Mouse (Mus musculus): ENCODE data around the gene Il12rb1. TPM values are rescaled to one million over a fixed set of nuclear protein-coding genes. Genes with fewer than 3 reads are reported as not detected.

Gene Il12rb1
- polyA plus RNA-seq, 1 experiment from 2014 or later = 0.15 TPM

GRCm38 (mm10) chr8:70868559-70869198 is 60.4 kb downstream of the Il12rb1 start:
- no peak for ATAC-seq (replicated peaks; ENCODE audit: insufficient number of reproducible peaks, insufficient read depth, low FRiP score, low read depth)
- no peaks in the 10 kb centered on the region for H3K9me3 ChIP-seq (replicated peaks)
- H3K4me1 ChIP-seq (replicated peaks) = peaks cover 48% of the 10 kb centered on the region
- H3K27ac ChIP-seq = no peak overlapping the region
- peak overlapping the region; percentile 44 for H3K4me2 ChIP-seq
- WGBS = 30% methylated on average over 40 of the region's 40 CpGs
- 0 out of 2 replicates have a peak, but pooled peaks cover 14% of the 10 kb centered on the region for H3K27me3 ChIP-seq
- no peaks in the 10 kb centered on the region for H3K36me3 ChIP-seq
- peak overlapping the region; percentile 14; the same call in 1 of the 2 replicates for H3K4me3 ChIP-seq
- peak overlapping the region; percentile 22; the same call in 1 of the 2 replicates for H3K9ac ChIP-seq

- H3K9ac ChIP-seq = peak overlapping the region; percentile 22; the same call in 1 of the 2 replicates
- ATAC-seq (replicated peaks; ENCODE audit: insufficient number of reproducible peaks, insufficient read depth, low FRiP score, low read depth) = no peak
- 34% methylated on average over 5 of the region's 5 CpGs for WGBS
- H3K4me2 ChIP-seq = peak overlapping the region; percentile 44
- H3K27me3 ChIP-seq = 0 out of 2 replicates have a peak, but pooled peaks cover 9% of the 10 kb centered on the region
- H3K36me3 ChIP-seq = no peaks in the 10 kb centered on the region
- H3K27ac ChIP-seq = no peak overlapping the region
- no peaks in the 10 kb centered on the region for H3K9me3 ChIP-seq (replicated peaks)
- H3K4me3 ChIP-seq = 0 out of 2 replicates have a peak overlapping the region, but pooled peaks have one; percentile 14
- peaks cover 45% of the 10 kb centered on the region for H3K4me1 ChIP-seq (replicated peaks)
These were observed 60.9 kb downstream of the Il12rb1 start for GRCm38 (mm10) chr8:70869199-70869571.

DNA sequence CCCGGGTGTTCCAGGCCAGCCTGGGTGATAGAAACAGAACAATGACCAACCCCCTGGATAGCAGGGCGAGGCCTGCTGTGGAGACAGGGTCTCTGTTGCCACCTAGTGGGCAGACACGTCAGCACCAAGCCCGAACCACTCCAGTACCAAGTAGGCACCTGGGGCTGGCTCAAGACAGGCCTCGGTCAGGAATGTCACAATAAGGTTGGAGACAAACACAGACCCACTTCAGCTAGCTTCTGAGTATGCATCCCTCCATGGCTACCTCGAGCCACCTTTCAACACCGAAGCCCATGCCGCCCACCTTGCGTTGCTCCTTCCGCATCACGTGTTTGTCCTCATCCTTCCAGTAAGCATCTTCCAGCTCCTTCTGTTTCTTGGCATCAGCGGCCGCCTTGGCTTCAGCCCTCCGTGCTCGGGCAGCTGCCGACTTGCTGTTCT is 61.4 kb downstream of the Il12rb1 start:
- WGBS = 51% methylated on average over 16 of the region's 16 CpGs
- H3K27ac ChIP-seq = no peak overlapping the region
- no peaks in the 10 kb centered on the region for H3K9me3 ChIP-seq (replicated peaks)
- H3K36me3 ChIP-seq = no peaks in the 10 kb centered on the region
- H3K4me1 ChIP-seq (replicated peaks) = peaks cover 41% of the 10 kb centered on the region
- 0 out of 2 replicates have a peak, but pooled peaks cover 5% of the 10 kb centered on the region for H3K27me3 ChIP-seq
- H3K4me3 ChIP-seq = no peak overlapping the region
- H3K4me2 ChIP-seq = no peak overlapping the region
- no peak overlapping the region for H3K9ac ChIP-seq
- ATAC-seq (replicated peaks; ENCODE audit: insufficient number of reproducible peaks, insufficient read depth, low FRiP score, low read depth) = no peak

Small RNA genes lying within 50 kb of the gene (microRNA-seq; reads per million reads assigned to microRNA genes)
- 0.84 reads per million for gene Mir7240

Other genes starting within 250 kb of the Il12rb1 start
- 92.9 and 121 TPM in 2 replicates for gene Isyna1, start 214.1 kb upstream of the Il12rb1 start, polyA plus RNA-seq (2015; fragmentation: Nextera tagmentation; extraction: Ambion mirVana)
- 62.1 and 82.6 TPM in 2 replicates for gene Ssbp4, start 199.6 kb upstream of the Il12rb1 start, polyA plus RNA-seq (2015; fragmentation: Nextera tagmentation; extraction: Ambion mirVana)
- 1.4 and 3.4 TPM in 2 replicates for gene Lrrc25, start 192.3 kb upstream of the Il12rb1 start, polyA plus RNA-seq (2015; fragmentation: Nextera tagmentation; extraction: Ambion mirVana)
- 0.89 and 1.3 TPM in 2 replicates for gene Gdf15, start 176.0 kb upstream of the Il12rb1 start, polyA plus RNA-seq (2015; fragmentation: Nextera tagmentation; extraction: Ambion mirVana)
- 32.2 and 36.3 TPM in 2 replicates for gene Pgpep1, start 148.1 kb upstream of the Il12rb1 start, polyA plus RNA-seq (2015; fragmentation: Nextera tagmentation; extraction: Ambion mirVana)
- gene Lsm4, start 135.2 kb upstream of the Il12rb1 start, polyA plus RNA-seq (2015; fragmentation: Nextera tagmentation; extraction: Ambion mirVana) = 256 and 281 TPM in 2 replicates
- gene Jund, start 109.5 kb upstream of the Il12rb1 start, polyA plus RNA-seq (2015; fragmentation: Nextera tagmentation; extraction: Ambion mirVana) = 79.8 and 89.0 TPM in 2 replicates
- gene Iqcn, start 105.0 kb upstream of the Il12rb1 start, polyA plus RNA-seq (2015; fragmentation: Nextera tagmentation; extraction: Ambion mirVana) = 0.04 TPM in 2 replicates
- gene Gm3336, start 89.9 kb upstream of the Il12rb1 start, polyA plus RNA-seq (2015; fragmentation: Nextera tagmentation; extraction: Ambion mirVana) = not detected in 2 replicates
- gene Pde4c, start 84.7 kb upstream of the Il12rb1 start, polyA plus RNA-seq (2015; fragmentation: Nextera tagmentation; extraction: Ambion mirVana) = 0.19 and 0.32 TPM in 2 replicates
- gene Rab3a, start 53.8 kb upstream of the Il12rb1 start, polyA plus RNA-seq (2015; fragmentation: Nextera tagmentation; extraction: Ambion mirVana) = 21.0 and 25.5 TPM in 2 replicates
- 43.0 and 45.2 TPM in 2 replicates for gene Mpv17l2, start 47.5 kb upstream of the Il12rb1 start, polyA plus RNA-seq (2015; fragmentation: Nextera tagmentation; extraction: Ambion mirVana)
- 28.0 and 45.8 TPM in 2 replicates for gene Pik3r2, start 31.7 kb upstream of the Il12rb1 start, polyA plus RNA-seq (2015; fragmentation: Nextera tagmentation; extraction: Ambion mirVana)
- gene Mast3, start 3.4 kb upstream of the Il12rb1 start, polyA plus RNA-seq (2015; fragmentation: Nextera tagmentation; extraction: Ambion mirVana) = 5.0 and 11.1 TPM in 2 replicates
- 2.8 and 4.0 TPM in 2 replicates for gene Arrdc2, start 31.3 kb downstream of the Il12rb1 start, polyA plus RNA-seq (2015; fragmentation: Nextera tagmentation; extraction: Ambion mirVana)
- gene Kcnn1, start 54.8 kb downstream of the Il12rb1 start, polyA plus RNA-seq (2015; fragmentation: Nextera tagmentation; extraction: Ambion mirVana) = 2.8 and 3.8 TPM in 2 replicates
- 79.7 and 84.1 TPM in 2 replicates for gene Ccdc124, start 65.5 kb downstream of the Il12rb1 start, polyA plus RNA-seq (2015; fragmentation: Nextera tagmentation; extraction: Ambion mirVana)
- 0.09 and 0.36 TPM in 2 replicates for gene Slc5a5, start 84.3 kb downstream of the Il12rb1 start, polyA plus RNA-seq (2015; fragmentation: Nextera tagmentation; extraction: Ambion mirVana)
- 2,542 and 2,612 TPM in 2 replicates for gene Rpl18a, start 89.0 kb downstream of the Il12rb1 start, polyA plus RNA-seq (2015; fragmentation: Nextera tagmentation; extraction: Ambion mirVana)
- 30.3 and 41.6 TPM in 2 replicates for gene Map1s, start 97.5 kb downstream of the Il12rb1 start, polyA plus RNA-seq (2015; fragmentation: Nextera tagmentation; extraction: Ambion mirVana)